Mouse (Mus musculus): ENCODE data around the gene Dusp1.

Dusp1 gene

DNA sequence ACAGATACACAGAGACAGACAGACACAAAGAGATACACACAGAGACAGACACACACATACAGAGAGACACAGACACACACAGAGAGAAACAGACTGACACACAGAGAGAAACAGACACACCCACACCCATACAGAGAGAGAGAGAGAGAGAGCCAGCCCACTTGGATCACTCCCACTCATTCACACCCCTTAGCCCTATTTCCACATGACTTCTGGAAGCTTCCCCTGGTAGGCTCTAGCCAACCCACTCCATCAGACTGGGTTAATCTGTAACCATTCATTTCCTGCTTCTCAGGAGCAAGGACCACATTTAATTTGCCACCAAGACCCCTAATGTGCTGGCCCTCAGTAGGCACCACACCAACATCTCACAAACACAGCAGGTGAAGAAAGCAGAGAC lies 104.4 kb downstream of the Dusp1 start:
- no peak for DNase-seq

All from lung, adult 18-20 months (tissue).